ENCODE assay signal across 13 mouse cellular contexts in the genomic region with DNA sequence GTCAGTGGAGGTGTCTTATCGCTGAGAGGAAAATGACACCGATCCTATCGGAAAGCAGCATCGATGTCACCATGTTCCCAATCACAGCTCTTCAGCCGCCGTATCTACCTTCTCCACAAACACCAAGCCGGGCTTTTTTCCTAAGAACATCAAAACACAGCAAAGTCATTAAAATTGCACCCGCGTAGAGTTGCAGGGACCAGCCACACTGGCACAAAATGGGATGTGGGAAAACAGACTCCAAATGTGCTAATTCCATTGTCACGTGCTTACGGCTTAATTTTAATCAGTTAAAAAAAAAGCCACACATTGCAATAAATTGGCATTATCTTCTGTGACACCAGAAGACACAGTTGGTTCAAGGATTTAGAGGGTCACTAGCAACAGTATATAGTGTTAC.
"Had no signal": no experiment of that assay in that cellular context is flagged by ENCODE, and none has a peak within 500 bp of the region (broad histone marks: within the 10 kb centered on the region; RNA-seq: fewer than 3 reads in every experiment).

No protein-coding gene starts in this region.

- H3K4me3 ChIP-seq: left cerebral cortex, adult 2 months; limb, embryonic 10.5 days; myocyte; neural tube, embryonic 12.5 days had no signal

- H3K4me2 ChIP-seq: liver, embryonic 11.5 days; lung, embryonic 14.5 days; neural tube, embryonic 12.5 days had no signal

- H3K36me3 ChIP-seq: limb, embryonic 10.5 days; neural tube, embryonic 12.5 days had no signal

- H3K9ac ChIP-seq: lung, embryonic 14.5 days; neural tube, embryonic 12.5 days had no signal

- DNase-seq: kidney, adult 18-20 months; kidney, postnatal 10 days; lung, postnatal 10 days; lung, postnatal 4 days; right cerebral cortex, adult 18-20 months; right cerebral cortex, postnatal 25 days; thymus, postnatal 36 days had no signal

- H3K9me3 ChIP-seq: limb, embryonic 10.5 days; neural tube, embryonic 12.5 days had no signal

- H3K27me3 ChIP-seq: neural tube, embryonic 12.5 days had no signal

- H3K27ac ChIP-seq: left cerebral cortex, adult 2 months; limb, embryonic 10.5 days; neural tube, embryonic 12.5 days had no signal
